ENCODE assay signal across 10 mouse cellular contexts in genomic region chr1:133421061-133421460, GRCm38 (mm10). TPM values are rescaled to one million over a fixed set of nuclear protein-coding genes. Genes with fewer than 3 reads are reported as not detected.
A peak's percentile ranks its signal among the peaks of the same experiment; 100 is the strongest.
DNase-seq lines count a peak whose midpoint lies in the region; ATAC-seq and TF ChIP-seq lines count a peak whose summit lies in the region.
"Had no signal": no experiment of that assay in that cellular context is flagged by ENCODE, and none has a peak within 500 bp of the region (broad histone marks: within the 10 kb centered on the region; RNA-seq: fewer than 3 reads in every experiment).

No protein-coding gene starts in this region.

- H3K9ac ChIP-seq in forebrain, embryonic 13.5 days = no peak overlapping the region
- H3K9ac ChIP-seq in forebrain, embryonic 14.5 days (ENCODE audit: low read length) = no peak overlapping the region
- H3K9ac ChIP-seq in stomach, postnatal 0 days (ENCODE audit: low read length) = peak overlapping the region; percentile 23; the same call in 1 of the 2 replicates
- H3K9ac ChIP-seq: embryonic facial prominence, embryonic 15.5 days had no signal

- DNase-seq in forebrain, embryonic 14.5 days (ENCODE audit: low spot score) = no peak
- DNase-seq in kidney, adult 18-20 months = peak; percentile 11
- DNase-seq in kidney, adult 9 months = no peak
- peak; percentile 39 for DNase-seq in thymus, postnatal 14 days
- no peak for DNase-seq in thymus, postnatal 10 days (ENCODE audit: low spot score in 2 of 2)
- no peak for DNase-seq in stomach, postnatal 0 days (ENCODE audit: low spot score)
- no peak for DNase-seq in urinary bladder, adult 2 months (ENCODE audit: low spot score)
- DNase-seq: cerebellum, postnatal 10 days had no signal

- TF ChIP-seq EP300 in stomach, postnatal 0 days (optimal IDR thresholded peaks at IDR 0.05) = no peak

- H3K9me3 ChIP-seq in forebrain, embryonic 13.5 days (replicated peaks) = no peaks in the 10 kb centered on the region
- H3K9me3 ChIP-seq in forebrain, embryonic 14.5 days (replicated peaks; ENCODE audit: control insufficient read depth, low read length) = no peaks in the 10 kb centered on the region
- H3K9me3 ChIP-seq in stomach, postnatal 0 days (ENCODE audit: control insufficient read depth, low read length) = no peaks in the 10 kb centered on the region
- H3K9me3 ChIP-seq: embryonic facial prominence, embryonic 15.5 days had no signal

- peaks cover 38% of the 10 kb centered on the region for H3K4me1 ChIP-seq in forebrain, embryonic 13.5 days
- H3K4me1 ChIP-seq in forebrain, embryonic 14.5 days (ENCODE audit: control insufficient read depth, insufficient read depth, low read length) = peaks cover 6% of the 10 kb centered on the region; the same call in 1 of the 2 replicates
- H3K4me1 ChIP-seq in stomach, postnatal 0 days (replicated peaks; ENCODE audit: control insufficient read depth, insufficient read depth) = peaks cover 11% of the 10 kb centered on the region

- H3K27ac ChIP-seq in forebrain, embryonic 13.5 days = no peak overlapping the region
- no peak overlapping the region for H3K27ac ChIP-seq in forebrain, embryonic 14.5 days (ENCODE audit: low read depth, low read length)
- H3K27ac ChIP-seq in stomach, postnatal 0 days (replicated peaks) = no peak overlapping the region
- H3K27ac ChIP-seq: embryonic facial prominence, embryonic 15.5 days had no signal

- no peak for TF ChIP-seq CTCF in stomach, postnatal 0 days (IDR thresholded peaks at IDR 0.05; ENCODE audit: low read depth)

- no peaks in the 10 kb centered on the region for H3K36me3 ChIP-seq in forebrain, embryonic 13.5 days (ENCODE audit: poor library complexity, severe bottlenecking)
- no peaks in the 10 kb centered on the region for H3K36me3 ChIP-seq in forebrain, embryonic 14.5 days (ENCODE audit: control insufficient read depth, insufficient read depth, low read length)
- H3K36me3 ChIP-seq in stomach, postnatal 0 days (ENCODE audit: control insufficient read depth, insufficient read depth, low read length) = no peaks in the 10 kb centered on the region
- H3K36me3 ChIP-seq: embryonic facial prominence, embryonic 15.5 days had no signal

- H3K4me3 ChIP-seq in forebrain, embryonic 13.5 days = no peak overlapping the region
- no peak overlapping the region for H3K4me3 ChIP-seq in forebrain, embryonic 14.5 days (ENCODE audit: low read depth, low read length)
- no peak overlapping the region for H3K4me3 ChIP-seq in stomach, postnatal 0 days (ENCODE audit: low read depth, low read length)

- H3K4me2 ChIP-seq in forebrain, embryonic 13.5 days = peak overlapping the region; percentile 100; the same call in 1 of the 2 replicates
- no peak overlapping the region for H3K4me2 ChIP-seq in forebrain, embryonic 14.5 days (ENCODE audit: low read length)
- H3K4me2 ChIP-seq in stomach, postnatal 0 days (replicated peaks; ENCODE audit: low read depth) = peak overlapping the region; percentile 20; the same call in 1 of the 2 replicates

- no peaks in the 10 kb centered on the region for H3K27me3 ChIP-seq in forebrain, embryonic 13.5 days
- no peaks in the 10 kb centered on the region for H3K27me3 ChIP-seq in forebrain, embryonic 14.5 days (replicated peaks; ENCODE audit: control insufficient read depth, insufficient read depth, low read length)
- H3K27me3 ChIP-seq in stomach, postnatal 0 days (ENCODE audit: control insufficient read depth, insufficient read depth, low read length) = no peaks in the 10 kb centered on the region
- H3K27me3 ChIP-seq: embryonic facial prominence, embryonic 15.5 days had no signal

- 63% methylated on average over 2 of the region's 2 CpGs for WGBS in forebrain, embryonic 13.5 days
- WGBS in forebrain, embryonic 14.5 days = 58% methylated on average over 2 of the region's 2 CpGs
- 65% methylated on average over 2 of the region's 2 CpGs for WGBS in stomach, postnatal 0 days

- ATAC-seq in forebrain, embryonic 13.5 days = no peak
- no peak for ATAC-seq in forebrain, embryonic 14.5 days
- no peak for ATAC-seq in stomach, postnatal 0 days (ENCODE audit: low FRiP score, low TSS enrichment)

RNA-seq across cellular contexts. Expression of gene Sox13, which starts 3.1 kb away (rescaled TPM):
- polyA plus RNA-seq in forebrain, embryonic 13.5 days (2015; fragmentation: Nextera tagmentation; extraction: Ambion mirVana) = 5.8 and 6.8 TPM in 2 replicates
- 4.2 and 4.3 TPM in 2 replicates for polyA plus RNA-seq in forebrain, embryonic 14.5 days (2014; fragmentation: Nextera tagmentation; extraction: Ambion mirVana)
- 3.7 and 5.0 TPM in 2 replicates for polyA plus RNA-seq in stomach, postnatal 0 days (2015; fragmentation: Nextera tagmentation; extraction: Ambion mirVana)
- 30.1 and 31.7 TPM in 2 replicates for polyA plus RNA-seq in urinary bladder, adult 2 months (2012; rRNA removed)

RNA-seq across cellular contexts. Expression of gene Etnk2, which starts 57.7 kb away (rescaled TPM):
- 2.9 TPM in 2 replicates for polyA plus RNA-seq in forebrain, embryonic 13.5 days (2015; fragmentation: Nextera tagmentation; extraction: Ambion mirVana)
- polyA plus RNA-seq in forebrain, embryonic 14.5 days (2014; fragmentation: Nextera tagmentation; extraction: Ambion mirVana) = 4.2 and 5.0 TPM in 2 replicates
- 2.8 and 4.2 TPM in 2 replicates for polyA plus RNA-seq in stomach, postnatal 0 days (2015; fragmentation: Nextera tagmentation; extraction: Ambion mirVana)
- polyA plus RNA-seq in urinary bladder, adult 2 months (2012; rRNA removed) = 1.2 and 1.8 TPM in 2 replicates

Comparison
In these comparisons a context has a peak if more than half of its experiments do, and no peak if none do; other contexts are left out.
1. DNase-seq: peak in kidney, adult 18-20 months (single experiment) and thymus, postnatal 14 days (single experiment); none in forebrain, embryonic 14.5 days (single experiment), kidney, adult 9 months (single experiment), thymus, postnatal 10 days (0 of 2), stomach, postnatal 0 days (single experiment) and urinary bladder, adult 2 months (single experiment).